Mouse (Mus musculus) hindbrain, embryonic 10.5 days (tissue): Measurements from ENCODE around the gene Epb42. TPM values are rescaled to one million over a fixed set of nuclear protein-coding genes. Genes with fewer than 3 reads are reported as not detected.
"Not testable (repeated sequence)": the region's sequence is repeated elsewhere in the genome, so short reads cannot be mapped to it uniquely, and the experiment has no call there.

Source experiments
- DNase-seq: peaks from one replicate; pipeline ENCODE4 v3.0.0-alpha.2; 2017; ENCODE audit warnings: low spot score
- H3K27ac ChIP-seq: fragments of 300-500 bp; sonication (generic); 2 replicates; pipeline ENCODE4 v1.5.1; 2016; ENCODE audit warnings: mild to moderate bottlenecking, moderate library complexity
- H3K27me3 ChIP-seq: fragments of 300-500 bp; sonication (generic); 2 replicates; pipeline ENCODE4 v1.6.1; 2016; ENCODE audit warnings: mild to moderate bottlenecking; ENCODE audit not compliant: poor library complexity, insufficient read depth, severe bottlenecking
- H3K36me3 ChIP-seq: fragments of 300-500 bp; sonication (generic); 2 replicates; pipeline ENCODE4 v1.6.1; 2016; ENCODE audit warnings: mild to moderate bottlenecking, moderate library complexity
- H3K4me1 ChIP-seq: fragments of 300-500 bp; sonication (generic); replicated peaks from 2 replicates; pipeline ENCODE4 v1.6.1; 2016; ENCODE audit warnings: mild to moderate bottlenecking
- H3K4me3 ChIP-seq: fragments of 300-500 bp; sonication (generic); 2 replicates; pipeline ENCODE4 v1.5.1; 2016; ENCODE audit warnings: mild to moderate bottlenecking, moderate library complexity
- H3K9me3 ChIP-seq: fragments of 300-500 bp; sonication (generic); 2 replicates; pipeline ENCODE4 v1.6.1; 2016; ENCODE audit warnings: mild to moderate bottlenecking, moderate library complexity
- WGBS: fragments of 180-500 bp; shearing (Covaris S2); methylation state at CpG from one replicate; pipeline ENCODE4 v1.1.7; 2016; 5-methylcytosine and 5-hydroxymethylcytosine counted together
- polyA plus RNA-seq: library from polyadenylated mRNA; unstranded; fragments of >200 nt; fragmentation: Nextera tagmentation; extraction: Ambion mirVana; gene quantifications from 2 replicates; pipeline ENCODE4 v1.2.1, GENCODE M21; 2016

Gene Epb42
- polyA plus RNA-seq, 1 experiment from 2014 or later, result 7.0 TPM

DNA sequence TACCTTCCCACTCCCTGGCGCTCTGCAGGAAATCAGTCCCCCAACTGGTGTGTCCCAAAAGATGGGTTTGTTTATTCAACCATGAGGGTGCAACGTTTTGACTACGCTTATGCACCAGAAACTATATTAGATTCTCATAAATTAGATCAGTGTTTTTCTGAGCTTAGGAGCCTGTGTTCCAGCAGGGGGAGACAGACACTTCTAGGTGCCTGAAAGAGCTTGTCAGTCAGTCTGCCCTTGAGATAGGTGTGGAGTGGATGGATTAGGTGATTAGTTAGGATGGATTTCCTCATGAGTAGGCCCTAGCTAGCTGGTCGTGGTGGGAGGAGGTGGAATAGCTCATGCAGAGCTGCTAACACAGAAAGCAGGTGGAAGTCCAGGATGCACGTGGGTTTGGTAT is 4.2 kb upstream of the Epb42 start:
- Histone ChIP-seq H3K4me1 (no peaks in the 10 kb centered on the region), H3K27ac (no peak overlapping the region), H3K27me3 (no peaks in the 10 kb centered on the region), H3K9me3 (no peaks in the 10 kb centered on the region), H3K4me3 (no peak overlapping the region), H3K36me3 (no peaks in the 10 kb centered on the region)
- no peak for DNase-seq
- 55% methylated on average over 5 of the region's 5 CpGs for WGBS

DNA sequence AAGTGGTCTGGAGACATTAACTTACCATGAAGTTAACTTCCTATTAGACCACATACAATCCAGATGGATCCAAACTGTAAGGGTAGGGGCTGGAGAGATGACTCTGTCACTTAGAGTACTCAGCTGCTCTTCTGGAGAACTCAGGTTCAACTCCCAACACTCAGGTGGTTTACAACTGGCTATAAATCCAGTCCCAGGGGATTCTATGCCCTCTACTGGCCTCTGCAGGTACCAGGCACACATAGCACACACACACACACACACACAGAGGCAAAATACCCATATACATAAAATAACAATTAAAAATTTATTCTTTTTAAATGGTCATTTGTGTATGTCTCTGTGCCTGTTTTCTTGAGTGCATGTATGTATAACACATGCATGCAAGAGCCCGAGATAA is 2.5 kb upstream of the Epb42 start:
- Histone ChIP-seq H3K4me3 (no peak overlapping the region), H3K4me1 (no peaks in the 10 kb centered on the region), H3K27me3 (no peaks in the 10 kb centered on the region), H3K36me3 (no peaks in the 10 kb centered on the region), H3K27ac (no peak overlapping the region), H3K9me3 (no peaks in the 10 kb centered on the region)
- DNase-seq, result no peak
- 92% methylated on average over 1 of the region's 1 CpGs for WGBS

DNA sequence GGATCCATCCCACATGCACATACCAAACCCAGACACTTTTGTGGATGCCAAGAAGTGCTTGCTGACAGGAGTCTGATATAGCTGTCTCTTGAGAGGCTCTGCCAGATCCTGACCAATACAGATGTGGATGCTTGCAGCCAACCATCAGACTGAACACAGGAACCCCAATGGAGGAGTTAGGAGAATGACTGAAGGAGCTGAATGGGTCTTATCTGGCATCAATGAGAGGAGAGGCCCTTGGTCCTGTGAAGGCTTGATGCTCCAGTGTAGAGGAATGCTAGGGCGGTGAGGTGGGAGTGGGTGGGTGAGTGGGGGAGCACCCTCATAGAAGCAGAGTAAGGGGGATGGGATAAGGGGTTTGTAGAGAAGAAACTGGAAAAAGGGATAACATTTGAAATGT is 2.0 kb upstream of the Epb42 start:
- H3K4me3 ChIP-seq, H3K36me3 ChIP-seq, H3K4me1 ChIP-seq, DNase-seq, H3K27ac ChIP-seq, H3K9me3 ChIP-seq, H3K27me3 ChIP-seq: not testable (repeated sequence)
- 89% methylated on average over 1 of the region's 1 CpGs for WGBS

DNA sequence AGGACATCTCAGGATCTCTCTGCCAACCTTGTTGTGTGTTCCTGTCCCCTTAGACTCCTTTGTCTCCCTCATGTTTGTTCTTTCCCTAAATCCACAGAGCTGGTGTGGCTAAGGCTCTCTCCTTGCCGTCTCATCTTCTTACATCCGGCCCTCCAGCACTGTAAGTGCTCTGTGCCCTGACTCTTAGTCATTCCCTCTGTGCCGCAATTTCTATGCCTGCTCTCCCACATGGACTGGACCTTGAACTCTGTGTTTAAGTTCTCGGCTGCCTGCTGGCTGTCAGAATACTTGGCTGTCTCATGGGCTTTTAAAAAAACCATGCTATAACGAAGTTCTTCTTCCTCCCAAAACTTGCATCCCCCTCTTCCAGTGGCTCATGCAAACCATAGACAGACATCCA is 14.0 kb downstream of the Epb42 start:
- Histone ChIP-seq H3K9me3 (no peaks in the 10 kb centered on the region; the same call in 1 of the 2 replicates), H3K36me3 (peaks cover 3% of the 10 kb centered on the region), H3K4me3 (no peak overlapping the region), H3K4me1 (no peaks in the 10 kb centered on the region), H3K27ac (no peak overlapping the region), H3K27me3 (no peaks in the 10 kb centered on the region)
- WGBS, result 74% methylated on average over 5 of the region's 5 CpGs
- DNase-seq, result no peak

DNA sequence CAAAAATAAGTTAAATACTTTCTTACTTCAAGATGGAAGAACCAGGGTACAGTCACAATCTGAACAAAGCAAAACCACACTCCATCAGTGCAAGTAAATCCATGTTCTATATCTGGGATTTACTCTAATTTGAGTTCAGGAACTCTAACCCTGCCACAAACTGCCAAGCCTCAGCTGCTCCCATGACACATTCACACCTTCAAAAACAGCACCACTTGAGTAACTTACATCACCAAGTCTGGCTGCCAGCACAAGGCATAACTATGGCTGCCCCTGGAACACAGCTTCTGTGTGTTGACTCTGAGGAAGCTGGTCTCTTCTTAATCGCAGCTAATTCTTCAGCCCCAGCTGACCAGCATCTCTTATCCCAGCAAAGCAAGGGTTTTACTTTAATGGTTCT is 19.7 kb downstream of the Epb42 start:
- no peak for DNase-seq
- Histone ChIP-seq H3K9me3 (peaks cover 3% of the 10 kb centered on the region; the same call in 1 of the 2 replicates), H3K4me3 (no peak overlapping the region), H3K27me3 (no peaks in the 10 kb centered on the region), H3K27ac (no peak overlapping the region), H3K4me1 (no peaks in the 10 kb centered on the region), H3K36me3 (peaks cover 51% of the 10 kb centered on the region)
- 86% methylated on average over 1 of the region's 1 CpGs for WGBS

DNA sequence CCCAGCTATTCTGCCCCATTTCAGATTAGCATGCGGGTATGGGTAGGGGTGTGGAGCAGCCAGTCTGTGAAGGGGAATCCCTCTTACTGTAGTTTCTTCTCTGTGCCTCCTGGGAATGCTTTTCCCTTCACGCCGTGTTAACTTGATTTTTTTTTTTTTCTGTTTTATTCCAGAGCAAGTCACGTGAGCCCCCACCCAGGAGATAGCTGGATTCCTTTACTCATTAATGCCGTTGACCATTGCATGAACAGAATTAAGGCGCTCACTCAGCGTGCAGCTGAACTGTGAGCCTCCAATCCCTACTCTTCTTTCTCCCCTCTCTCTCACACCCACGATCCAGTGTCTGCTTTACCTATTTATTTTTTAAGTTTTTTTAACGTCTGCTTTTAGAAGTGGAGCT is 20.6 kb downstream of the Epb42 start:
- peaks cover 60% of the 10 kb centered on the region for H3K36me3 ChIP-seq
- 86% methylated on average over 9 of the region's 9 CpGs for WGBS

DNA sequence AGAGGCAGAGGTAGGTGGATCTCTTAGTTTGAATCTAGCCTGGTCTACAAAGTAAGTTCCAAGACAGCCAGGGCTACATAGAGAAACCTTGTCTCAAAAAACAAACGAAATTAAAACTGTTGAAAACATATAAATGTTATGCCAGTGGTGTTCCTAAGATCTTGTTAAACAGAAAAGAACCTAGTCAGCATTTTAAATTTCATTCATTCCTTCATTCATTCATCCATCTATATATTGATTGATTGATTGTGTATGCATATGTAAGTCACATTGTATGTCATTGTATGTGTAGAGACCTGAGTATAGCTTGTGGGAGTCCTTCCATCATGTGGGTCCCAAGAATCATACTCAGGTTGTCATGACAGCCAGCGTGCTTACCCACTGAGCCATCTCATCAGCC is 21.4 kb downstream of the Epb42 start:
- no peak for DNase-seq
- peaks cover 64% of the 10 kb centered on the region for H3K36me3 ChIP-seq
- no peaks in the 10 kb centered on the region for H3K4me1 ChIP-seq
- no peaks in the 10 kb centered on the region for H3K27me3 ChIP-seq
- 90% methylated on average over 2 of the region's 2 CpGs for WGBS
- no peak overlapping the region for H3K4me3 ChIP-seq
- H3K9me3 ChIP-seq, result peaks cover 3% of the 10 kb centered on the region; the same call in 1 of the 2 replicates
- no peak overlapping the region for H3K27ac ChIP-seq

More for the DNA sequence above, 20.6 kb downstream of the Epb42 start:
- DNase-seq, result no peak
- Histone ChIP-seq H3K4me1 (no peaks in the 10 kb centered on the region), H3K27me3 (no peaks in the 10 kb centered on the region), H3K27ac (no peak overlapping the region), H3K4me3 (no peak overlapping the region), H3K9me3 (peaks cover 3% of the 10 kb centered on the region; the same call in 1 of the 2 replicates)

DNA sequence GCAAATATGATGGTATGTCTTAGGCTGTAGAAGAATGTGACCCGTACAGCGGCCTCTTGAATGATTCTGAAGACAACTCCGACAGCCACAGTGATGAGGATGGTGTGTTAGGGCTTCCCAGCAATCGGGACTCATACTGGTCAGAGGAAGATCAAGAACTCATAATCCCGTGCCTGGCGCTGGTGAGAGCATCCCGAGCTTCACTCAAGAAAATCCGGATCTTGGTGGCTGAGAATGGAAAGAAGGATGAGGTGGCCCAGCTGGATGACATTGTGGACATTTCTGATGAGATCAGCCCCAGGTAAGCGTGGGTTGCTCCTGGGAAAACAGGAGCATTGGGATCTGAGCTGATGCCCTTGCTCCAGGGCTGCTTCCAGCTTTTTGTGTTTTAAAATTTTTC is 24.2 kb downstream of the Epb42 start:
- Histone ChIP-seq H3K4me3 (no peak overlapping the region), H3K27me3 (no peaks in the 10 kb centered on the region), H3K36me3 (peaks cover 58% of the 10 kb centered on the region), H3K9me3 (peaks cover under 1% of the 10 kb centered on the region; the same call in 1 of the 2 replicates), H3K27ac (no peak overlapping the region), H3K4me1 (peaks cover 16% of the 10 kb centered on the region)
- no peak for DNase-seq
- WGBS, result 94% methylated on average over 9 of the region's 9 CpGs

DNA sequence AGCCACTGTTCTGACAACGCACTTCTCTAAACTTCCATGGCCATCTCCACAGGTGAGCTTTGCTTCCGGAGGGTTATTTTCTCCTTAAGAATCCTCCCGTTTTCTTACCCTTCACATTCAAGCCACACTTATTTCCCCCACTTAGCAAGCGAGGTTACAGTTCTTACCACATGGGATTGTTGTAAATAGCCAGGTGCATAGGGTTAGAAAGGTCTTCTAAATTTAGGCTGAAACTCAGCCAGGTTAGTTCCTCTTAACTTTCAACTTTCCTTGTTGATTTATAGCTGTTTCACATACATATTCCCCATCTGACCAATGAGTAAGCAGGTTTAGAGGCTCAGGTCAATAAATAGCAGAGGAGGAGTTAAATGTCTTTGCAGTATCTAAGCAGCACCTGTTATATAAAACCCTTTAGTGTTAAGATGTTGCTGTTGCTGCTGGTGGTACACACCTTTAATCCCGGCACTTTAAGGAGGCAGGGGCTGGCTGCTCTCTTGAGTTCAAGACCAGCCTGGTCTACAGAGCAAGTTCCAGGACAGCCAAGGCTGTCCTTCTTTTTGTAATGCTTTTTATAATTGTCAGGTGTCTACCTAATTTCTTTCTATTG is 27.7 kb downstream of the Epb42 start:
- no peaks in the 10 kb centered on the region for H3K27me3 ChIP-seq
- H3K9me3 ChIP-seq, result no peaks in the 10 kb centered on the region
- peak overlapping the region; percentile 84 for H3K4me3 ChIP-seq
- H3K4me1 ChIP-seq, result peaks cover 16% of the 10 kb centered on the region
- DNase-seq, result no peak
- no peak overlapping the region for H3K27ac ChIP-seq
- H3K36me3 ChIP-seq, result peaks cover 27% of the 10 kb centered on the region
- WGBS, result 23% methylated on average over 5 of the region's 5 CpGs

DNA sequence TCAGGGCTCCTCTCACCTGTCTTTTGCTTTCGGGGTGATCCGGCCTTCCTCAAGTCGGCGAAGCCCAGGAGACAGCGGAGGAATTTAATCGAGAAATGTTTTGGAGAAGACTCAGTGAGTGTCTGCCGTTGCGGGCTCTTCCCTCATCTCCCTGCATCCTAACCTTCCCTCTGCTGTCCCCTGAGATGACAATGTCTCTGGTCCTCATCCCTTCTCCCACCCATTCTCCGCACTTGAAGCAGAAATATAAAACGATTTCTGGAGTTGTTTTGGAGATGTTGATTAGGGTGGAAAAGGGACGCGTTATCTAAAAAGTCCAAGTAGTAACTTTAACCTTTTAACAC is 28.2 kb downstream of the Epb42 start:
- Histone ChIP-seq H3K27me3 (no peaks in the 10 kb centered on the region), H3K4me1 (peaks cover 16% of the 10 kb centered on the region), H3K36me3 (peaks cover 22% of the 10 kb centered on the region), H3K27ac (peak overlapping the region; percentile 83), H3K9me3 (no peaks in the 10 kb centered on the region), H3K4me3 (peak overlapping the region; percentile 84)
- 3% methylated on average over 12 of the region's 12 CpGs for WGBS
- DNase-seq, result no peak

DNA sequence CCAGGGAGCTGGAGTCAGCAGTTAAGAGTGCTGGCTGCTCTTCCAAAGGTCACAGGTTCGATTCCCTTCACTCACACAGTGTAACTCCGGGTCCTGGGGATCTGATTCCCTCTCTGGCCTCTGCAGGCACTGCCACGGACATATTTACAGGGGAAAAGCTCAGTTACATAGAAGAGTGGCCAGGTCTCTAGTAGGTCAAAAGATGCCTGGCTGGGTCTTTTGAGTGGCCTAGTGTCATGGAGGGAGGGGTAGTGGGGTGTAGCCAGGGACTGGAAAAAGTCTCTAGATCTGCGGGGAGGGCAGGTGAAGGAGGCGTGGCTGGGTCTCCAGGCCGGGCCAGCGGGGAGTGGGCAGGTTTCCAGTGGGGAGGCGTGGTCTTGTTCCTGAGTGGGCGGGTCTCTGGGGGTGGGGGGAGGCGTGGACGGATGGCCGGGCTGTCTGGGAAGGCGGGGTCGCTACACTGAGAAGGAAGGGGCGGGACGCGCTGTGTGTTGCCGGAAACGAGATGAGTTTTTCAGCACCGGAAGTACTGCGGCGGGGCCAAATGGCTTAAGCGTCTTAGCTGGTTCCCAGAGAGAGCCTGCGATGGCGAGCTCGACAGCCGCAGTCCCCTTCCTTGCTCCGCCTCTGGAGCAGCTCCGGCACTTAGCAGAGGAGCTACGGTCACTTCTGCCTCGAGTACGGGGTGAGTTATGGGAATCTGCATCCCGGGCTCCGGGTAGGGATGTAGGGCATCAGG is 28.8 kb downstream of the Epb42 start, which contains the start of gene Ccndbp1:
TSS of gene Ccndbp1 (plus strand) at position 479 of the 739 bp plus-strand sequence.
- H3K4me1 ChIP-seq, result peaks cover 16% of the 10 kb centered on the region
- peaks cover 21% of the 10 kb centered on the region for H3K36me3 ChIP-seq
- peak within 1 kb of the TSS; percentile 83 for H3K27ac ChIP-seq
- no peaks in the 10 kb centered on the region for H3K27me3 ChIP-seq
- 3% methylated on average over 34 of the region's 34 CpGs for WGBS
- peak; percentile 91 for DNase-seq
- H3K9me3 ChIP-seq, result no peaks in the 10 kb centered on the region
- H3K4me3 ChIP-seq, result peak within 1 kb of the TSS; percentile 84

DNA sequence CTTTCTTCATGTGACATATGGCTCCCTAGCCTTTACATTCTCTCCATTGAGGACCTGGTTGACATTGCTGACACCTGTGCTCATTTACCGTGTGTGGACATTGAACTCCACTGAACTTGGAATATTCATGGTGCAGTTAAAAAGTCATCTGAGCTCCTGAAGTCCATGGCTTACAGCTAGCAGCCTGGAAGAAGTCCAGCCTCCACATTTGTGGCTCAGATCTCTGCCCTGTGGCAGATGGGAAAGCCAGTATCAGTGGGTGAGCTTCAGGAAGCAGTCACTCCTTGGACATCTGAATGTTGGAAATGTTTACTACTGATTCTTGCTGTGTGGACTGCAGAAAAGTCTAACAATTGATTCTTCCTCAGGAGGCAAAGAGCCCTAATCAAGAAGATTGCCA is 29.9 kb downstream of the Epb42 start:
- H3K4me1 ChIP-seq, result peaks cover 16% of the 10 kb centered on the region
- H3K27ac ChIP-seq, result no peak overlapping the region
- H3K4me3 ChIP-seq, result no peak overlapping the region
- no peak for DNase-seq
- no peaks in the 10 kb centered on the region for H3K27me3 ChIP-seq
- H3K9me3 ChIP-seq, result no peaks in the 10 kb centered on the region
- 87% methylated on average over 1 of the region's 1 CpGs for WGBS
- H3K36me3 ChIP-seq, result peaks cover 12% of the 10 kb centered on the region

DNA sequence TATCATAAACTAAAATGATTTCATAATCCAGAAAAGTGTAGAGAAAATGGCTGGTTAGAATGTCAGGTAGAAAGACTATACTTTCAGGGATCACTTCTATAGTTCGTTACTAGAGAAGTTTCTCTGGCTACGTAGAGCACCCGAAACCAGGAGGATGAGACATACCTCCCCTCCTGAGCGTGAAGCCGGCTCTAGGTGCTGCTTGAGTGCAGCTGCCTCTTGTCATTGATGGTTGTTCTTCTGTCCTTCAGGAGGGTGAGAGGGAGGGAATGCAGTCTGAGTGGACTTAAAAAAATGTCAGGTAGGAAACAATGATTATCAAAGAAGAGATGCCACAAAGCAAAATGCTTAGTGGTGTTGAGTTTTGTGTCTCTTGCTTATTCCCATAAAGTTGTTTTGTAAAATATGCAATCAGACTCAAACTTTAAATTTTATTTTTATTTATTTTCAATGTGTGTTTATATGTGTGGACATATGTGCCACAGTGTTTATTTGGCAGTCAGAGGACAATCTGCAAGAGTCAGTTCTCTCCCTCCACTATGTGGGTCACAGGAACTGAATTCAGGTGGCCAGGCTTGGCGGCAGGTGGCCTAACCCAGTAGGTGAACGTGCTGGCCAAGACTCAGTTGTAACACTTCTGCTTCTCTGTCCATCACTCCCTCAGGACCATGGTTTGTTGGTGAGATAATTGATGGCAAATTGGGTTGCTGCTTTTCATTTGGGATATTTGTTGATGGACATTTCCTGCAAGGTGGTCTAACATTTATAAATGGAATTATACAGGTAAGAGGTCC is 32.7 kb downstream of the Epb42 start:
- no peak overlapping the region for H3K4me3 ChIP-seq
- H3K4me1 ChIP-seq, result peaks cover 13% of the 10 kb centered on the region
- no peaks in the 10 kb centered on the region for H3K36me3 ChIP-seq
- no peaks in the 10 kb centered on the region for H3K9me3 ChIP-seq
- DNase-seq, result no peak
- H3K27ac ChIP-seq, result no peak overlapping the region
- H3K27me3 ChIP-seq, result no peaks in the 10 kb centered on the region
- 86% methylated on average over 7 of the region's 7 CpGs for WGBS
